Mouse (Mus musculus): Measurements from ENCODE around the gene Apba2.

DNA sequence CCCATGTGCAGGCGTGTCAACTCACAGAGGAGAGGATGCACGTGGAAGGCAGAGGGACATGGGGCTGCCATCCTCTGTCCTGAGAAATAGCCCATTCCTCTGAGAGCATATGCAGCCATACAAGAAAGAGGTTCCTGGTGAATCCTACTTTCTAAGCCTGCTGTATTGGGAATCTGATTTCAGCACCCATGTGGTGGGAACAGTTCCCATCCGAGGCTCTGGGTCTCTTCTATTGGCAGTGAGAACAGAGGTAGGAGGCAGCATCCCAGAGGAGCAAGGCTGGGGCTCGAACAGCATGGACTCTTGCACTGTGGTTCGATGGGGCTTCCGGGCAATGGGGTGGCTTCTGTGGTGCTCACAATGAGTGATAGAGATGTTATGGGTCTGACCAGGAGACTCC, 93.8 kb downstream of the Apba2 start:
- TF ChIP-seq POLR2A (IDR thresholded peaks at IDR 0.05; ENCODE audit: extremely low read depth, insufficient read depth, low read length) (no peak), CTCF (IDR thresholded peaks at IDR 0.05; ENCODE audit: extremely low read depth, insufficient read depth, low read length) (no peak)
